Mouse (Mus musculus): ENCODE measurements around the gene Capzb. TPM values are rescaled to one million over a fixed set of nuclear protein-coding genes. Genes with fewer than 3 reads are reported as not detected.

Capzb gene
- total and polyA plus RNA-seq, 3 experiments: 86.4 to 388 (median 160) TPM

- TF ChIP-seq GABPA (IDR thresholded peaks at IDR 0.05; ENCODE audit: insufficient replicate concordance, low read depth, low read length) (no peak), RAD21 (IDR thresholded peaks at IDR 0.05; ENCODE audit: low read depth, low read length) (peak; percentile 57), E2F4 (IDR thresholded peaks at IDR 0.05; ENCODE audit: insufficient replicate concordance, low read depth, low read length) (no peak), SMC3 (IDR thresholded peaks at IDR 0.05; ENCODE audit: low read depth, low read length) (peak; percentile 68), MAX (IDR thresholded peaks at IDR 0.05; ENCODE audit: low read length) (no peak), CTCF (conservative IDR thresholded peaks at IDR 0.05 in 1 of 2, IDR thresholded peaks at IDR 0.05 in 1 of 2; ENCODE audit: low read depth in 2 of 2, low read length in 2 of 2) (peak; percentile 65 to 76), HCFC1 (IDR thresholded peaks at IDR 0.05; ENCODE audit: low read depth, low read length) (no peak), ETS1 (conservative IDR thresholded peaks at IDR 0.05; ENCODE audit: low read depth, low read length) (no peak), EP300 (IDR thresholded peaks at IDR 0.05; ENCODE audit: low read length) (no peak), POLR2AphosphoS2 (IDR thresholded peaks at IDR 0.05; ENCODE audit: low read depth, low read length) (no peak), IRF4 (IDR thresholded peaks at IDR 0.05; ENCODE audit: low read depth, low read length) (no peak), NELFE (IDR thresholded peaks at IDR 0.05; ENCODE audit: low read depth, low read length) (no peak), MAZ (IDR thresholded peaks at IDR 0.05; ENCODE audit: low read depth, low read length) (no peak), ZKSCAN1 (IDR thresholded peaks at IDR 0.05; ENCODE audit: borderline replicate concordance, low read depth, low read length) (no peak), TCF12 (IDR thresholded peaks at IDR 0.05; ENCODE audit: low read depth, low read length) (no peak), CHD1 (IDR thresholded peaks at IDR 0.05; ENCODE audit: low read depth, low read length) (no peak), NRF1 (IDR thresholded peaks at IDR 0.05; ENCODE audit: low read depth, low read length) (peak; percentile 79), JUND (conservative IDR thresholded peaks at IDR 0.05; ENCODE audit: low read depth, low read length) (no peak), MYC (IDR thresholded peaks at IDR 0.05; ENCODE audit: low read depth, low read length) (no peak)
- DNase-seq (ENCODE audit: extremely low read depth): peak; percentile 77
- peaks cover 51% of the 10 kb centered on the region for H3K79me2 ChIP-seq (replicated peaks; ENCODE audit: control insufficient read depth, extremely low read depth, insufficient read depth, poor library complexity, severe bottlenecking)
- H3K9me3 ChIP-seq (replicated peaks; ENCODE audit: low read length): no peaks in the 10 kb centered on the region
- no peak overlapping the region for H3K27ac ChIP-seq (ENCODE audit: insufficient read depth, low read depth)
- no peak overlapping the region for H3K4me3 ChIP-seq (replicated peaks in 1 of 3; ENCODE audit: low read depth in 2 of 3, low read length in 2 of 3, poor library complexity in 1 of 3)
- in situ Hi-C loops (cut with MboI; ENCODE audit: low pct_ligation_motif_present, low pct_unique_long_range_greater_than_20kb, low sequenced_read_pairs) (no loop called here), dilution Hi-C loops (cut with MboI; ENCODE audit: extremely low pct_ligation_motif_present, extremely low pct_unique_long_range_greater_than_20kb, low sequenced_read_pairs) (no loop called here)
- peaks cover 0 to 40% of the 10 kb centered on the region in 2 experiments; a peak in 3 of 4 replicates for H3K4me1 ChIP-seq (ENCODE audit: control insufficient read depth in 1 of 2, insufficient read depth in 2 of 2)
- H3K36me3 ChIP-seq (replicated peaks in 1 of 2; ENCODE audit: control insufficient read depth in 1 of 2, insufficient read depth in 1 of 2, low read length in 1 of 2): peaks cover 18 to 97% of the 10 kb centered on the region in 2 experiments
- H3K27me3 ChIP-seq (replicated peaks): no peaks in the 10 kb centered on the region
- H3K9ac ChIP-seq (ENCODE audit: insufficient read depth, low read depth): no peak overlapping the region
- no peak overlapping the region for H3K4me2 ChIP-seq (ENCODE audit: insufficient read depth, low read depth, poor library complexity, severe bottlenecking)
Observed at GRCm38 (mm10) chr4:139232479-139233145, 39.9 kb downstream of the Capzb start.

- no peak overlapping the region for H3K4me2 ChIP-seq (ENCODE audit: insufficient read depth, low read depth, poor library complexity, severe bottlenecking)
- peaks cover 18 to 97% of the 10 kb centered on the region in 2 experiments for H3K36me3 ChIP-seq (replicated peaks in 1 of 2; ENCODE audit: control insufficient read depth in 1 of 2, insufficient read depth in 1 of 2, low read length in 1 of 2)
- H3K27me3 ChIP-seq (replicated peaks): no peaks in the 10 kb centered on the region
- TF ChIP-seq MAZ (IDR thresholded peaks at IDR 0.05; ENCODE audit: low read depth, low read length): no peak
- TF ChIP-seq SIN3A (IDR thresholded peaks at IDR 0.05; ENCODE audit: low read length): no peak
- no peak for TF ChIP-seq MEF2A (IDR thresholded peaks at IDR 0.05; ENCODE audit: borderline replicate concordance, low read depth, low read length)
- no peak for TF ChIP-seq CTCF (conservative IDR thresholded peaks at IDR 0.05 in 1 of 2, IDR thresholded peaks at IDR 0.05 in 1 of 2; ENCODE audit: low read depth in 2 of 2, low read length in 2 of 2)
- no peak for TF ChIP-seq KAT2A (IDR thresholded peaks at IDR 0.05; ENCODE audit: insufficient replicate concordance, low read length)
- no peak for TF ChIP-seq CHD2 (IDR thresholded peaks at IDR 0.05; ENCODE audit: low read length)
- no peak for TF ChIP-seq JUND (conservative IDR thresholded peaks at IDR 0.05; ENCODE audit: low read depth, low read length)
- TF ChIP-seq ZKSCAN1 (IDR thresholded peaks at IDR 0.05; ENCODE audit: borderline replicate concordance, low read depth, low read length): no peak
- no peak for TF ChIP-seq BHLHE40 (IDR thresholded peaks at IDR 0.05; ENCODE audit: low read depth, low read length)
- no peak for TF ChIP-seq ETS1 (conservative IDR thresholded peaks at IDR 0.05; ENCODE audit: low read depth, low read length)
- TF ChIP-seq USF2 (conservative IDR thresholded peaks at IDR 0.05; ENCODE audit: low read depth, low read length): no peak
- no peak for TF ChIP-seq PAX5 (IDR thresholded peaks at IDR 0.05; ENCODE audit: low read length)
- TF ChIP-seq RAD21 (IDR thresholded peaks at IDR 0.05; ENCODE audit: low read depth, low read length): no peak
- TF ChIP-seq GABPA (IDR thresholded peaks at IDR 0.05; ENCODE audit: insufficient replicate concordance, low read depth, low read length): no peak
- no peak for TF ChIP-seq POLR2A (IDR thresholded peaks at IDR 0.05; ENCODE audit: low read depth, low read length)
- H3K9ac ChIP-seq (ENCODE audit: insufficient read depth, low read depth): no peak overlapping the region
- no peak for DNase-seq (ENCODE audit: extremely low read depth)
- H3K4me3 ChIP-seq (replicated peaks in 1 of 3; ENCODE audit: low read depth in 2 of 3, low read length in 2 of 3, poor library complexity in 1 of 3): no peak overlapping the region
- no peaks in the 10 kb centered on the region for H3K9me3 ChIP-seq (replicated peaks; ENCODE audit: low read length)
- H3K79me2 ChIP-seq (replicated peaks; ENCODE audit: control insufficient read depth, extremely low read depth, insufficient read depth, poor library complexity, severe bottlenecking): peaks cover 46% of the 10 kb centered on the region
- H3K4me1 ChIP-seq (ENCODE audit: control insufficient read depth in 1 of 2, insufficient read depth in 2 of 2): peaks cover 0 to 39% of the 10 kb centered on the region in 2 experiments; a peak in 3 of 4 replicates
- dilution Hi-C loops (cut with MboI; ENCODE audit: extremely low pct_ligation_motif_present, extremely low pct_unique_long_range_greater_than_20kb, low sequenced_read_pairs): no loop called here
- no peak overlapping the region for H3K27ac ChIP-seq (ENCODE audit: insufficient read depth, low read depth)
- in situ Hi-C loops (cut with MboI; ENCODE audit: low pct_ligation_motif_present, low pct_unique_long_range_greater_than_20kb, low sequenced_read_pairs): no loop called here
Observed at GRCm38 (mm10) chr4:139233146-139233495, 40.4 kb downstream of the Capzb start.
